Mouse (Mus musculus) left cerebral cortex, postnatal 4 days (tissue): ENCODE data around the gene Ep400. TPM values are rescaled to one million over a fixed set of nuclear protein-coding genes. Genes with fewer than 3 reads are reported as not detected.

Experiments used
- microRNA-seq: library from miRNA; unstranded; fragments of <30 nt; microRNA quantifications from one replicate; pipeline ENCODE4 v1.2.0, GENCODE M21; 2022
- total RNA-seq, 2 experiments: library from RNA; stranded (reverse); gene quantifications; 2 replicates each; pipeline ENCODE4 v1.2.3; 2021

The Ep400 gene
- total RNA-seq, 2 experiments from 2014 or later = 121 to 122 TPM

Small RNA genes lying within 50 kb of the gene (microRNA-seq; reads per million reads assigned to microRNA genes)
- 7.5 reads per million, percentile 19 among the genes with 10 or more reads in this experiment for gene Mir7026

Other genes with a start within 250 kb of the Ep400 start
- 10 to 100 TPM; 31.7 to 33.7 TPM for gene Galnt9, start 226.4 kb downstream of the Ep400 start, total RNA-seq
- 10 to 100 TPM; 35.2 to 47.0 TPM for gene Noc4l, start 117.3 kb downstream of the Ep400 start, total RNA-seq
- 10 to 100 TPM; 28.0 to 32.5 TPM for gene Ddx51, start 117.3 kb downstream of the Ep400 start, total RNA-seq
- 10 to 100 TPM; 18.7 to 20.3 TPM for gene Pus1, start 9.9 kb upstream of the Ep400 start, total RNA-seq
- gene Ulk1, start 39.4 kb upstream of the Ep400 start, total RNA-seq = 100 to 1,000 TPM in 1 of 2 experiments, 10 to 100 TPM in 1; 94.5 to 101 TPM
- 1 to 10 TPM; 6.3 to 8.0 TPM for gene Hscb, start 69.1 kb upstream of the Ep400 start, total RNA-seq
- 1 to 10 TPM; 2.6 to 3.0 TPM for gene Chek2, start 69.3 kb upstream of the Ep400 start, total RNA-seq
- 100 to 1,000 TPM in 1 of 2 experiments, 10 to 100 TPM in 1; 97.3 to 112 TPM for gene Ttc28, start 109.1 kb upstream of the Ep400 start, total RNA-seq